Mouse (Mus musculus) heart, postnatal 25 days (tissue): ENCODE measurements at regions not wholly inside any gene's neighbourhood (a gene's known extent, or its start where the extent isn't known, plus 50 kb on each side); places are given as distances from the start of the nearest gene placed in this dataset.

Source experiments
- DNase-seq: peaks from one replicate; pipeline ENCODE4 v3.0.0; 2022; ENCODE audit warnings: low spot score
- intact Hi-C: fragments of 180-260 bp; cut with DNase I; formaldehyde crosslinking; loops from one replicate; pipeline ENCODE4 v1.15.1; 2025

DNA sequence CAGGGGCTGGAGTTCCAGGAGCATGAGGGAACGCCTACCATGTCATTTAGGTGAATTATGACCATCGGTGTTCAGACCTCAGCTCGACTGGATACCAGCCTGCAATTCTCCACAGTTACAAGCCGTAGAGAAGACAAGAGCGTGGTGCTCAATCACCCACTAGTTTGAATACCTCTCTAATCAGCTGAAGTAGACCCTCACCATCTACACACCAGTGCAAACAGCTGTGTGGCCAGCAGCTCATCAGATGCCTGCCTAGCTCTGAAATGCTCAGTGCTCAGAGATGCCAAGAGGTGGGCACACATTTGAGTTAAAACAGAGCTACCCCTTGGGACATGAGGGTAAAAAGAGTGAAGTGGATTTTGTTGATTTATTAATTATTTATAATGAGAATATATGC is 660.2 kb downstream of the Magi1 start:
- DNase-seq: no peak
- intact Hi-C loops: no loop called here

DNA sequence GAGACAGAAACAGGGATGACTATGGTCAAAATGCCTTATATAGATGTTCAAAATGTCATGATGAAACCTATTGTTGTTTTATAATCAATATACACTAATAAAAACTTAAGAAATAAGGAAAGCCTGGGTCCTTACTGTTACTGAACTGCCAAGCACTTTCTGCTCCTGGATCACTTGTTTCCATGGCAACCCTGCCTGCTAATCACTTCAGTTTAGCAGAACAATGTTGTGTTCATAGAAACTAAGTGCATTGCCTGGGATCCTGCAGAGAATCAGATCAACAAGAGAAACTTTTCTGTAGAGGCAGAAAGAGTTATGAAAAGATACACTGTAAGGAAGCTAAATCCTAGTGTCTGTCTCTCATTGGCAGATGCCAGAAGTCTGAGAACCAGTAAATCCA is 666.8 kb downstream of the Magi1 start:
- DNase-seq: no peak
- intact Hi-C loops: no loop called here

DNA sequence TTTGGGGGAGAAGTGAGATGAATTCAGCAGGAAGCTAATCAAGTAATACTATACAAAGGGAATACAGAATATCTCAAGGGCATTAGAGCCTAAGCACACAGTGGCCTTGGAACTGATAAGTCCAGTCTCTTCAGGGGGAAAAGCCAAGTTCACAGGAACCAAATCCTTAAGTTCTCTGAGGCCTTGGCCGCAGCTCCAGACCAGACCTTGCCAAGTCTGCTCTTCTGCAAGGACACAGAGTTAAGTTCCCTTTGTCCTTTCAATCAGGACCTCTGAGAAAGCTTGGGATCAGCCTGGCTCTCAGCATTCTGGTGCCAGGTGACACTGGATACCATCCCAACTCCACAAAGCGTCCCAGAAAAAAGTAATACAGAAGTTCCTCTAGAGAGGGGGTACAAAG is 657.1 kb upstream of the Adamts9 start:
- intact Hi-C loops: no loop called here

DNA sequence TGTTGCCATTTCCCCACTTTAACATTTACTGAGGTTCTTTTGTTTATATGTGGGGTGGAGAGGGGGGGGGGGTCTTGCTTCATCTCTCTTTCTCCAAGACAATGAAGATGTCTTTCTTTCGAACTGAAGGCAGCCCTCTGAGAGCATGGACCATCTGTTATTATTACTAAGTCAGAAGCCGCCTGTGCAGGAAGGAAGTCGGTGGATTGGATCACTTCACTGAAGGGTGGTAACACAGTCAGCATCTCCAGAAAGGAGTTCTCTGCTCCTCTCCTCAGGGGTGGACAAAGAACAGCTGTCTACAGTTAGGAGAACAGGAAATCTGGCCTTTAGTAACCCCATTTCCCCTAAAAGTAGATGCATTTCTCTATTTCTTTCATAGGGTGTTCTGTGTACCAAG is 656.1 kb upstream of the Adamts9 start:
- DNase-seq: no peak
- intact Hi-C loops: no loop called here

More for the DNA sequence above, 657.1 kb upstream of the Adamts9 start:
- DNase-seq: no peak

DNA sequence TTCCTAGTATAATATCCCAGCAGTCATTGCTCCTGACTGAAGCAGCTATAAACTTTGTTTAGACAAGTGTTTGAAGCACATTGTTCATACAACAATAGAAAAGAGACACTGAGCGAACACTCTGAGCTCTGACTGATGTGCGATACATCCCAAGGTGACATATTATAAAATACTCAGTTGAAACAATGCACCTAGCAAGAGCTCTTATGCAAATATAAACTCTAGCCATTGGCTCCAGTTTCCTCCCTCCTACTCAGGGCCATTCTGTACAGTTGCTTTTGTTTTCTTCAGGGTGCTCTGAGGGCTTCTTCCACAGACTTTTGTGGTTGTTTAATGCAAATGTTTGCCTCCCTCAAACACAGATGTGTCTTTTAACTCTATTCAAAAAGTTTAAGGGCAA is 646.6 kb upstream of the Adamts9 start:
- no peak for DNase-seq
- intact Hi-C loops: no loop called here

DNA sequence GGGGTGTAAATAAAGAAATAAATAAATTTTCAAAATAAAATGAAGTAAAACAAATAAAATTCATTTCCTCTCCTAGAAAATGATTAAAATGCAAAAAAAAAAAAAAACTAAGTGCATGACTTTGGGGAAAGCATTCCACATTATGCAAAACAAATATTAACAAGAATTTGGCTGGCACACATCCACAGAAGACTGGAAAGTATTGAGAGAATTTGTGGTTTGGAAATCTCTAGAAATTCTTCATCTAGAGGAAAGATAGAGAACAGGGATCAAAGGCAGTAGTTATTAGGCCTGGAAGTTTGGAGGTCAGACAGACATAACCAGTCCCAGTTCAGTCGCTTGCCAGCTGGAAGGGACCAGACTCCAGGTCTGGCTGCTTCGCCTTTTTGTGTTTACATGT is 643.6 kb upstream of the Adamts9 start:
- intact Hi-C loops: no loop called here
- no peak for DNase-seq

DNA sequence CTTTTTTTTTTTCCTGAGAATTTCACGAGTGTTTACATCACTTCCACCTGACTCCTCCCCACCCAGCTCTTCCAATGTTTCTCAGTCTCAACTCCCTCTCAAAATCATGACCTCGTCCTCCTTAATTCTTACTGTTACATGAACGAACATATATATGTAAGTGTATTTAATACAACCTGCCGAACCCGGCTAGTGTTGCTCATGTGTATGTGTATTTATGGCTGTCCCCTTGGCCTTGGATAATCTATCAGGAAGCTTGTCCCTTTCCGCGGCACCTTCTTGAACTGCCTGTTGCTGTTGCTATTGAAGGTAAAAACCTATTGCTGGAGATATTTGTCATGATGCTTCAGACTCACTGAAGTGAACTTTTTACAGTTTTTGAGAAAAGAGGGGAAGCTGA is 637.8 kb upstream of the Adamts9 start:
- DNase-seq: no peak
- intact Hi-C loops: no loop called here

DNA sequence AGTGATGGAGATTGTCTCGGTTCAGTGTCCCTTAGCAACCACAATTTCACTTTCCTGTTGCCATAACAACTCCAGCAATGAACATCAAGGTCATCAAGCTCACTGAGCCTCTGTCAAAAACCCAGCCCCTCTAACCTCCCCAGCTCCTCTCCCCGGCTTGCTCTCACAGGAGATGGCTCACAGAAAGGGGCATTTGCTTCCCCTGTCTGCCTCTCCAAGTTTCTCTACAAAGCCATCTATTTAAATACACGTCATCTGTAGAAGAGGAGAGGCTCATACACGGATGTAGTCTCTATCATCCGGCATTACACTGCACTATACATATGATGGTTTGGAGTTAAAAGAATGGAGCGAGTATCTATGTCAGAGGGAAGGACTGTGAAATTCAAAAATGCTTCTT is 637.4 kb upstream of the Adamts9 start:
- intact Hi-C loops: no loop called here

DNA sequence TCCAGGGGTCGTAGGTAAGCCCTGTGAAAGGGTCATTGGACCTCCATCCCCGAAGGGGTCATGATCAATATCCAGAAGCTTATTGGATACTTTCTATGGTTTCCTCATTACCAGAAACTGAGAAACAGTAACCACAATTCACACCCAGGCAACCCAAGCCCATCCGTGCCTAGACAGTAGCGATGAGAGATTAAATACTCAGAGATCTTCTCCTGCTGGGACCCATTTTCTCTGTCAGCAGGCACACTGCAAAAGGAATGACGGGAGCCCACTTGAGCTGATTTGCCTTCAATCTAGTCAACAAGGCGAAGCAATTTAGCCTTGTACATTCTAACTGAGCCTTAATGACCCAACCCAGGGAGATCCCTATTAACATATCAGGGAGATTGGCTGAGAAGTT is 632.0 kb upstream of the Adamts9 start:
- intact Hi-C loops: no loop called here

More for the DNA sequence above, 637.4 kb upstream of the Adamts9 start:
- DNase-seq: no peak

DNA sequence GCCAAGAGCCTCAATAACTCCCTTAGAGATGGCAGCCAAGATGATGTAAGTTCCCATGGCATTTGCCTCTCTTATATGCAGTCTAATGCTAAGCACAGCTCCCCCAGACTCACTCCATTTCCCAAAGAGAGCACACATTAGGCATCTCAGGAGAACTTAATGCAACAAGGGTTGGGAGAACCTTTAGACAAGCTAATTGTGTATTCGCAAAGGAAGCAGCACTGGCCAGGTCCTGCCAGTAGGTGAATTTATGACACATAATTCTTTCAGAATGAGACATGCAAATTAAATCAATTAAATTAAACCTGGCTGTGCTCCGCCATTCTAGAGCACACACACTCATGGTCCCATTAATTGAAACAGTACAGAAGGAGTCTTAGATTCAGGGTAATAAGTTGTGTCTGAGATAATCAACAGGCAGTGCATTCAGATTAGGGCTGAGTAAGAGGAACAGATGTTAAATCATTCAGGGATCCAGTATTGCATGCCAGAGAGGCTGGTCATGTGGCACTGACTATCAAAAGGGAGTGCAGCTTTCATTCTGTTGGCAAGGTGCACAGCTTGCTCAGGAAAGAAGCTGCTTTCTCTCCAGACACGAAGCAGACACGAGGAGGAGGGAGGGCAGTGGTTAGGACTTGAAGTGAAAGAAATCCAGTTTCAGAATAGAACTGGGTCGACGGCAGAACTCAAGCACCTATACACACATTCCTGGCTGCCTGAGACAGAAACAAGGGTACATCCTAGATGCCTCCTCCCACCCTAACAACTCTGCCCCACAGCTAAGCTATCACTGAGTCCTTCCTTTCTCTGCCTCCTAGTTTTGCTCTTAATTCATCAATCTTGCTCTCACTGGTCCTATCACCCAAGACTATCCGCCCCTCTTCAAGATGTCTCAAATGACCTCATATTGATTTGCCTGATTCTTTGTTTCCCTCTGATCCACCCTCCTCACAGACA is 630.7 kb upstream of the Adamts9 start:
- intact Hi-C loops: no loop called here
- DNase-seq: peak; percentile 2

More for the DNA sequence above, 632.0 kb upstream of the Adamts9 start:
- DNase-seq: no peak

- intact Hi-C loops: no loop called here
- DNase-seq: no peak
These were observed 626.6 kb upstream of the Adamts9 start for GRCm38 (mm10) chr6:93569866-93570265.

- intact Hi-C loops: no loop called here
- DNase-seq: no peak
These were observed 625.9 kb upstream of the Adamts9 start for GRCm38 (mm10) chr6:93569211-93569610.

- intact Hi-C loops: no loop called here
- DNase-seq: no peak
These were observed 623.4 kb upstream of the Adamts9 start for GRCm38 (mm10) chr6:93566661-93567060.

DNA sequence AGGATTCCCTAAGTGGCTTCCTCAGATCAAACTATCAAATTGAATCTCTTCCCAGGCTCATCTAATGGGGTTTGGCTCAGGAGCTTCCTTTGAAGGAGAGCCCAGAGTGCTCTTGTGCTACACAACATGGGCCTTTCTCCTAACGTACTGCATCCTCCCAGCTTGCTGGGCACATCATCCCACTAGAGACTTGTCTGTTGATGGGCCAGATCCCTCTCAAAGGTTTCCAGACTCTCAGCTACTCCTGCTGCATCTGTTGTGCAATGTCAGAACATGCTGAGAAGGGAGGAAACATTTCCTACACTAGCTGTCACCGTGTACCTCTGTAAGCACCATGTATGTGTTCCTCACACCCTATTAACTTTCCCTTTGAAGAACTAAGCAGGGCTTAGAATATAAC is 605.0 kb upstream of the Adamts9 start:
- intact Hi-C loops: no loop called here
- peak; percentile 5 for DNase-seq

- intact Hi-C loops: loop anchor here (5.0 kb wide), 4 partner anchors 97 to 672 kb away; partner anchors contain the start of gene Adamts9
- no peak for DNase-seq
These were observed 601.0 kb upstream of the Adamts9 start for GRCm38 (mm10) chr6:93544246-93544645.

GRCm38 (mm10) chr6:93543354-93544129 is 600.2 kb upstream of the Adamts9 start:
- intact Hi-C loops: loop anchor here (2.0 to 5.0 kb wide), 5 partner anchors 96 to 757 kb away; partner anchors contain the start of gene Adamts9
- no peak for DNase-seq

DNA sequence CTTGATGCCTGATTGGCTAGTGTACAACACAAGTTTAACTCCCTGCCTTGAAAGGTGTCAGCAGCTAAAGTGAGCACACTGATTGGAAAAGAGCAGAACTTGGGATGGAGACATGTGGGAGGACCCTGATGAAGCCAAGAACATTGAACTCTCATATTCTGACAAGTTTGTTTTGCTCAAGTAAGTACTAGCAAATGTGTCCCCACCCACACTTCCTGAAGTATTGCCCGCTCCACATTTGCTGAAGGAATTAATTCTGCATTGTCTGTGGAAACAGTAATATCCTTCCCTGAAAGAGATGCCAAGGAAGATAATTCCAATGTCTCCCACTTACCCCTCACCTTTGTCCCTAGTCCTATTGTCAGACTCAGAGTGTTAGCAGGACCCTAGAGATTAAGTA is 596.3 kb upstream of the Adamts9 start:
- no peak for DNase-seq
- intact Hi-C loops: loop anchor here (5.0 to 10.0 kb wide), 3 partner anchors 225 to 465 kb away; no protein-coding TSS in a partner anchor

GRCm38 (mm10) chr6:93539171-93539570 is 595.9 kb upstream of the Adamts9 start:
- peak; percentile 2 for DNase-seq
- intact Hi-C loops: loop anchor here (5.0 to 10.0 kb wide), 3 partner anchors 224 to 464 kb away; no protein-coding TSS in a partner anchor

DNA sequence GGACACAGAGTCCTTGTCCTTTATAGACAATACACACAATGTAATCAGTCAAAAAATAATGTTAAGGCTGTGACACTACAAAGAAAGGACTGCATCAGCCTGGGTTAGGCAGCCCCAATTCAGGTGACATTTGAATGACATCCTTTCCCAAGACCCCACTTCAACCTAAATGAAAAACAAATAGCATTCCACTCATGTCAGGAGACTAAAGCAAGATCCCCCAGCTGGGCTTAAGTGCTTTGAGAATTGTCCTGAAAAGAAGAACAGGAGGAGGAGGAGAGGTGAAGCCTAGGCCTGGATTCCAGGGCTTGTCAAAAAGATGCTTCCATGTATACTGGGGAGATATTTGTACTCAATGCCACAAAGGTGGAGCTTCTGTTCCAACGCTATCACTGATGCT is 594.7 kb upstream of the Adamts9 start:
- intact Hi-C loops: loop anchor here (5.0 to 10.0 kb wide), 3 partner anchors 223 to 463 kb away; no protein-coding TSS in a partner anchor
- DNase-seq: no peak

- intact Hi-C loops: loop anchor here (5.0 to 10.0 kb wide), 3 partner anchors 222 to 462 kb away; no protein-coding TSS in a partner anchor
These were observed 593.8 kb upstream of the Adamts9 start for GRCm38 (mm10) chr6:93537126-93537525.

More at GRCm38 (mm10) chr6:93537126-93537525, 593.8 kb upstream of the Adamts9 start:
- no peak for DNase-seq
